Mouse (Mus musculus): ENCODE measurements at regions not wholly inside any gene's neighbourhood (a gene's known extent, or its start where the extent isn't known, plus 50 kb on each side); places are given as distances from the start of the nearest gene placed in this dataset.

DNA sequence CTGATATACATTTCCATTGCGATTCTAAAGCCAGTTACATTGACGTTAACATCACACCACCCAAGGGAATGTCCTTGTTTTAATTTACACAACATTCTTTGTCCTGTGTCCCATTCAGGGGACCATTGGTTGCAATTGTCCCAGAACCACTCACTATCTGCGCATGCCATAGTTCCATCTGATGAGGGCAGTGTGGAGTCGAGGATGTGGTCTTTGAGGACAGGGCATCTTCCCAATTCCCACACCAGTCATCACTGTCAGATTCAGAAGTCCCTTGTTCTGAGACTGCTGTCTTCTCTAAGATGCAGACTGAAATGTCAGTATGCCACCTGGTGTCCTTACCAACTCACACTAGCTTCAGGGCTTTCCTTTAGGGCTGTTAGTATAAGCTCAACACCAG lies 489.6 kb downstream of the Fam19a5 start:
- no peak for DNase-seq (ENCODE audit: extremely low read depth, low read depth)

DNA sequence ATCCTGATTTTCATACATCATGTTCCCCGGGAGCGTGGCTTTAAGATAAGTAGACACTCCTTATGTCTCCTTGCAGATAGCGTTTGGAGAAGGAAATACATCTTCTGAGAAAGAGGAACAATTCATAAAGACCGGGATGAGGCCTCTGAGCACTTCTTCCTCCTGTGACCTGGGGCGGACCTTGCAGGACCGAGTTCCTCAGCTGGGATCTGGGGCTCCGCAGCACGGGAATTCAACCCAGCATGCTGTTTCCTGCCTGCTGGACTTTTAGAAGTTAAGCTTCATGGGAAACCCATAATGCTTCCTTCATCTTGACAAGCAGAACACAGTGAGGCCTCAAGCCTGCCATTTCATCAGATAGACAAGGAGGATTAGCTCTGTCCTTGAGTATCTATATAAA lies 491.4 kb downstream of the Fam19a5 start:
- DNase-seq (ENCODE audit: extremely low read depth, low read depth) = no peak

- DNase-seq (ENCODE audit: extremely low read depth, low read depth) = no peak
Measured at GRCm38 (mm10) chr15:88036146-88037000, 492.3 kb downstream of the Fam19a5 start.

DNA sequence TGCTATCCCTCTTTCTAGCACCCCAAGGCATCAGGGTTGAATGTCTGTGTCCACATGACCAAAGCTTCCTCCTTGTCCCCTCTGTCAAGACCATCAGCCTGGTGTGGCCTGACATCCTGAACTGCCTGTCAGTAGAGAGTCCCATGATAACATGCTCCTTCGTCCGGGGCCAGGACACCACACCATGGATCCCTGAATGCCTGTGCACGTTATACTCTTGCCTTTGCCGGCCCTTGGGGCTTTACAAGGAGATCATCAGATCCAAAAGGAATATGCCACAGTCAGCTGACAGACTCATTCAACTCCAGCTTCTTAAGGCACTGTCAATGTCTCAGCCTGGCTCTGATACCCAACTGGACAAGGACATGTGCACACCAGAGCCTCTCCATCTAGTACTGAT lies 493.5 kb downstream of the Fam19a5 start:
- DNase-seq (ENCODE audit: extremely low read depth, low read depth) = no peak

DNA sequence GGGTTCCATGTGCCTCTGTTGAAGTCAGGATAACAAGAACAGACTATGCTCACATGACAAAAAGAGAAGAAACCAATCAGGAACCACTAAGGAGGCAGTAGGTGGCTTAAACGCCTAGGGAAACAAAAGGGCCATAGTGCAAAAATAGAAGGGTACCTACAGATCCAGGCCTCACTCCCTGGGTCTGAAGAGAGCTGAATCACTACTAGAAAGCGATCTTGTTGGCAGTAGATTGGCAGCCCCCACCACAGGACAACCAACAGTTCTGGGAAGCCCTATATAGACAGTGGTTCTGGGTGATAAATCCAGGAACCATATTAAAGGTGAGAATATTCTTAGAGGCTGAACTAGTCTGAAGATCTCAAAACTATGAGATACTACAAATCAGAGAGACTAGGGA lies 498.7 kb downstream of the Fam19a5 start:
- DNase-seq (ENCODE audit: extremely low read depth, low read depth) = no peak

GRCm38 (mm10) chr15:88058071-88058470 lies 514.0 kb downstream of the Fam19a5 start:
- no peak for DNase-seq (ENCODE audit: extremely low read depth, low read depth)

DNA sequence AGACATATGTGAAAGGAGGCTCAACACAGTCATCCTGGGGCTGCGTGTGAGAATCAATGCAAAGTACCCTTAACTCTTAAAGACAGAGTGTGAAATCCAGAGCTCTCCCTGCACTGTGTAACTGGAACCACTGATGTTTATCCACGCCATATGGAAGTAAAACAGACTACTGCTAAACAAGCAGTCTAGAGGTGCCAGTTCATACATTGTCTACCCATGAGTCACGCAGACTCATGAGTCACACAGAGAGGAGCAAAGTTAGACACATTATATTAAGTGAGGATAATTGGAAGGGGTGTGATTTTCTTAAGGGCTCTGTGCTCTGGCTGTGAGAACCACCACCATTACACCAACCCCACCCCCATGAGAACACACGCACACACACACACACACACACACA lies 516.8 kb downstream of the Fam19a5 start:
- no peak for DNase-seq (ENCODE audit: extremely low read depth, low read depth)

- no peak for DNase-seq (ENCODE audit: extremely low read depth, low read depth)
Measured at GRCm38 (mm10) chr15:88063041-88063440, 518.9 kb downstream of the Fam19a5 start.

- no peak for DNase-seq (ENCODE audit: extremely low read depth, low read depth)
Measured at GRCm38 (mm10) chr15:88068476-88068875, 524.4 kb downstream of the Fam19a5 start.

- DNase-seq (ENCODE audit: extremely low read depth, low read depth) = no peak
Measured at GRCm38 (mm10) chr15:88072676-88073075, 527.4 kb upstream of the Zdhhc25 start.

DNA sequence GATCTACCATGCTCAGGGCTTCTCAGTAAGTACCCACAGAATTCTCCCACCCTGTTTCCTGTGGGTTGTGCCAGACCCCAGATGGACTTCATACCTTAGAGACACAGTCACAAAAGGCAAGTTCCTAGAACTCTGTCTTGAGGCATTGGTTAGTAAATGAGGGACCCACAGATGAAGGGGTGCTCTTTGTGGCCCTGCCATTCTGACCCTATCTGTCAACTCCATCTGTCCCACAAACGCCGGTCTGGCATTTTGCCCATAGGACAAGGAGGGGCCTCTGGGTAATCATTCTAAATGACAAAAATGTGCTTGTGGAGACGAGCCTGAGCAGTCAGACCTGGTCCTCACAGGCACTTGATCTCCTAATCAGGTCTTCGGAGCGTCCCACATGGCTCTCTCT lies 516.2 kb upstream of the Zdhhc25 start:
- DNase-seq (ENCODE audit: extremely low read depth, low read depth) = no peak

DNA sequence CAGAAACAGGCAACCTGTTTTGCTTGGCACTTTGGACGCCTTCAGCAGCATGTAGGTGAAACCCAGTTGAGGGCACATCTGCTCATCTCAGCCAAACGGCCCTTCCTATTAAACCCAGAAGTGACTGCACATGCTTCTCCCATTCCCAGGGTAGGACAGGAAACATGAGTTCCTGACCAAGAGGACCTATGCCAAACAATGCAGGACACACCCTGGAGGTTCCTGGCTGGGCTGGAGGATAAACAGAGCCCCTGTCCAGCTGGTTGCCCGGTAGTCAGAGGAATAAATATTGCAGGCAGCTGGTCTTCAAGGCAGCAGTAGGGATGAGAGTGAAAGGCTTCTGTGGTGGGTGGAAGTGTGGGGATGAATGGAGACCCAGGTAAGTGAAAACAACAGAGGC lies 514.5 kb upstream of the Zdhhc25 start:
- DNase-seq (ENCODE audit: extremely low read depth, low read depth) = no peak

- DNase-seq (ENCODE audit: extremely low read depth, low read depth) = no peak
Measured at GRCm38 (mm10) chr15:88089486-88089885, 510.6 kb upstream of the Zdhhc25 start.

DNA sequence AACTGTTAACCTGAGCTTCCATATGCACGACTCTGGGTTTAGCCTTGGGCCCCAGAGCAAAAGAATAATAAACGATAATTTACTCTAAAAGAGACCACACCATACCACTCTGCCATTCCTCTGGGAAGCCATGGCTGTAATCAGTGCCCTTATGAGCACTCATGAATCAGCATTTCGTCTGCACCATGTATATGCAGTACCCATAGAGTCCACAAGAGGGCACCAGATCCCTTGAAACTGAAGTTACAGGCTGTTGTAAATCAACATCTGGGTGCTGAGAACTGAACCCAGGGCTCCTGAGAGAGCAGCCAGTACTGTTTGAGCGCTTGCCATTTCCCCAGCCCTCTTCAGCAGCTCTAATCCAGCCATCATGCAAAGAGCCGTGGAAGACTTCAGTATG lies 508.7 kb upstream of the Zdhhc25 start:
- DNase-seq (ENCODE audit: extremely low read depth, low read depth) = no peak

DNA sequence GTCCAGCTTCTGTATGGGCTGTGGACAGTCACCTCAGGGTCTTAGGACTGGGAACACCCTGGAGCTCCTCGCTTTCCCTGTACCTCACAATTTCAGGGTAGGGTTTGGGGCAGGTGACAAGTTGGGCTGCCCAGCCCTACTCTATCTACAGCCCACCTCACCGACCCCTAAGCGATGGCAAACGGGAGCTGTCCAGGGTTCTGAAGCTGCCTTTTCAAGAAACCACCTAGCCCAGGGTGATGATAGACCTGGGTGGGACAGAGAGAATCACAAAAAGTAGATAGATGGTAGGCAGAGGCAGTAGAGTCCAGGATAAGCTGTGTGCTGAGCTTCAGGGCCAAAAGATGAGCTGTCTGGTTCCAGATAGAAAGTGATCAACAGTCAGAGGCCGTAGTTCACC lies 479.7 kb upstream of the Zdhhc25 start:
- no peak for DNase-seq (ENCODE audit: extremely low read depth, low read depth)

- no peak for DNase-seq (ENCODE audit: extremely low read depth, low read depth)
Measured at GRCm38 (mm10) chr15:88123907-88124523, 476.1 kb upstream of the Zdhhc25 start.

GRCm38 (mm10) chr15:88146118-88146517 lies 454.0 kb upstream of the Zdhhc25 start:
- DNase-seq (ENCODE audit: extremely low read depth, low read depth) = no peak

- DNase-seq (ENCODE audit: extremely low read depth, low read depth) = no peak
Measured at GRCm38 (mm10) chr15:88151199-88151598, 448.9 kb upstream of the Zdhhc25 start.

DNA sequence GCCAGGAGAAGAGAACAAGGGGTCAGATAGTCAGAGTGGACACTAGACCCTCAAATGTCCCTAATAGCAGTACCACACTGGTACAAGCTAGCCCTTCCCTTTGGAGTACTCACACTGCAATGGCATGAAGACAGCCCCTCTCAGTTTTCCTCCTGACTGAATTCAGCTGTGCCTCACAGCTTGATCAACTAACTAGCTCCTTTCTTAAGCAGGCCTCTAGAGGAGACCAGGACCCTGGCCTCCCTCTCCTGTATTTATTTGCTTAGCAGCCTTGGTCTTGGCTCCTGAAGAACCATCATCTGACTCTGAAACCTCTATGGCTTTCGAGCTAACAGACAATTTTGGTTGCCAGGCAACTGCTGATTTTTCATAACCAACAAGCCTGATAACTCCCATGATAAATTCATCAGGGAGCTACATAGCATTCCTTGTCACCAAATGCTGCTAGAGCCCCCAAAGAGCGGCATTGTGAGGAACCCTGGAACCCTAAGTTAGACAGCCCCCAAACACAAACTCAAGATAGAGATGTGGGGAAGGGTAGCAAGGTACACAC lies 440.4 kb upstream of the Zdhhc25 start:
- no peak for DNase-seq (ENCODE audit: extremely low read depth, low read depth)

- DNase-seq (ENCODE audit: extremely low read depth, low read depth) = no peak
Measured at GRCm38 (mm10) chr15:88160291-88160690, 439.8 kb upstream of the Zdhhc25 start.

- no peak for DNase-seq (ENCODE audit: extremely low read depth, low read depth)
Measured at GRCm38 (mm10) chr15:88163438-88163837, 436.7 kb upstream of the Zdhhc25 start.

DNA sequence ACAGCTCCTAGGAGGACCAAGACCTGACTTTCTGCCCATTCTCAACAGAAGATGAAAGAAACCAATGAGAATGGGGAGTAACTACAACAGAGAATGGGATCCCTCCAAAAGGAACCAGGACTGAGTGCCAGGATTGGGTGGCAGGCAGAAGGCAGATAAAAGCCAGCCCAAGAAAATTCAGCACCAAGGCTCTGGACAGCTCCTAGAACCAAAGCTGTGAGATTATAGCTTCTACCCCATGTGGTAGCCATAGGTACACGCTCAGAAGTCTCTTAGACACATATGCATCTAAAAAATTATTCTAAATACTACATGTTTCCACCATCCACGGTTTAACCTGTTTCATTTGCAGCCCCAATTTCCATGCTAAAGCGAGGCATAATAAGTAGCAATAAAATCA lies 425.8 kb upstream of the Zdhhc25 start:
- no peak for DNase-seq (ENCODE audit: extremely low read depth, low read depth)

GRCm38 (mm10) chr15:88175991-88176390 lies 424.1 kb upstream of the Zdhhc25 start:
- no peak for DNase-seq (ENCODE audit: extremely low read depth, low read depth)

Measured in MEL-GATA-1-ER (cell line).